Comparison of ENCODE assay signal across 8 mouse cellular contexts in the genomic region with DNA sequence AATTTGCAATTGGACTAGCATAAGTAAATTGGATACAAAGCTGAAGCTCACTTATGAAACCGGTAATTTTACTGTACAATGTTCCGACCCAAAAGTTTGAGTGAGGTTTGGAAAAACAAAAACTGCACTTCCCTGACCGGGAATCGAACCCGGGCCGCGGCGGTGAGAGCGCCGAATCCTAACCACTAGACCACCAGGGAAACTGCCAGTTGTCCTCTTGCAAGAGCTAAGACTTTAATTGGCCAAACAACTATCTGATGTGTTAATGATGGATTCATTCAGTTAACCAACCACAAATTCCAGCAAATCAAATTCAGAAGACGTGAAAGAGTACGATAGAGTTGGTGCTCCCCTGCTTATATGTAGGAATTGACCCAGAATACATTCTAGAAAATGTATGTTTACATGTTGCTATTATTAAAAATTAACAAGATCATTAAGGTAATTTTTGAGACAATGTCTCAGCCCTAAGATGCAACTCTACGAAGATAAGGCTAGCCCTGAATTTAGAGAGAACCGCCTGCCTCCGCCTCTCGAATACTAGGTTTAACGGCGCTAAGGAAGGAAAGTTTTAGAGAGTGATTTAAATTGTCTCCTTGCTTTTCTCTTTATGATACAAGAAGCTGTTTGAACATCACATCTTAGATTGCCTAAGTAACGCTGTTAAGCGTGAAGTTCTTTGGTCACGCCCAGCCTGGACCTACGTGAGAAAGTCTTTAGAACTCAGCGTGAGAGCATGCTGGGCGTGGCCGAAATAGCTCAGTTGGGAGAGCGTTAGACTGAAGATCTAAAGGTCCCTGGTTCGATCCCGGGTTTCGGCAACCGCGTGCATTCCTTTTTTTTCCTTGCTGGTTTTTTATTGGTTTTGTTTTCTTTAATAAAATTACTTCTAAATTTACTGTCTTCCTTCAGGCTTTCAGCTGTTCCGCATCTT. TPM values are rescaled to one million over a fixed set of nuclear protein-coding genes. Genes with fewer than 3 reads are reported as not detected.
DNase-seq lines count a peak whose midpoint lies in the region; ATAC-seq and TF ChIP-seq lines count a peak whose summit lies in the region.

No protein-coding gene starts in this region.

- no peak for TF ChIP-seq CTCF in G1E (IDR thresholded peaks at IDR 0.05; ENCODE audit: low read depth, low read length)
- no peak for TF ChIP-seq CTCF in cerebellum, adult 2 months (IDR thresholded peaks at IDR 0.05; ENCODE audit: borderline replicate concordance, insufficient read depth, low read depth, low read length)
- no peak for TF ChIP-seq CTCF in forebrain, postnatal 0 days (IDR thresholded peaks at IDR 0.05; ENCODE audit: low read depth)

- H3K9ac ChIP-seq in forebrain, postnatal 0 days, result peak overlapping the region; percentile 51; the same call in 1 of the 2 replicates
- peak overlapping the region; percentile 59 for H3K9ac ChIP-seq in lung, embryonic 16.5 days (ENCODE audit: low read length)

- WGBS in cerebellum, adult 2 months, result under 1% methylated on average over 32 of the region's 32 CpGs
- WGBS in forebrain, postnatal 0 days, result under 1% methylated on average over 32 of the region's 32 CpGs
- under 1% methylated on average over 32 of the region's 32 CpGs for WGBS in lung, embryonic 16.5 days

- H3K4me3 ChIP-seq in G1E (ENCODE audit: low read depth, low read length), result peak overlapping the region; percentile 66
- peak overlapping the region; percentile 96 for H3K4me3 ChIP-seq in cerebellum, adult 2 months (replicated peaks; ENCODE audit: insufficient read depth, low read depth, low read length)
- H3K4me3 ChIP-seq in forebrain, postnatal 0 days (ENCODE audit: low read depth, low read length), result peak overlapping the region; percentile 61
- H3K4me3 ChIP-seq in lung, embryonic 16.5 days (ENCODE audit: low read length), result peak overlapping the region; percentile 86

- H3K4me2 ChIP-seq in forebrain, postnatal 0 days (ENCODE audit: low read depth), result peak overlapping the region; percentile 92
- H3K4me2 ChIP-seq in lung, embryonic 16.5 days (ENCODE audit: low read depth, low read length), result peak overlapping the region; percentile 93

- no peak overlapping the region for H3K27ac ChIP-seq in cerebellum, adult 2 months (ENCODE audit: insufficient read depth, low read length)
- H3K27ac ChIP-seq in forebrain, postnatal 0 days (ENCODE audit: low read depth, low read length), result 0 out of 2 replicates have a peak overlapping the region, but pooled peaks have one; percentile 15
- no peak overlapping the region for H3K27ac ChIP-seq in lung, embryonic 16.5 days (ENCODE audit: low read length)

- no peaks in the 10 kb centered on the region for H3K36me3 ChIP-seq in G1E (replicated peaks)
- H3K36me3 ChIP-seq in forebrain, postnatal 0 days (ENCODE audit: insufficient read depth), result no peaks in the 10 kb centered on the region
- no peaks in the 10 kb centered on the region for H3K36me3 ChIP-seq in lung, embryonic 16.5 days (ENCODE audit: control insufficient read depth, insufficient read depth, low read length)

- peaks cover 47% of the 10 kb centered on the region for H3K4me1 ChIP-seq in G1E (ENCODE audit: insufficient read depth, low read depth, low read length)
- H3K4me1 ChIP-seq in cerebellum, adult 2 months (ENCODE audit: control insufficient read depth, insufficient read depth, low read length), result no peaks in the 10 kb centered on the region
- H3K4me1 ChIP-seq in forebrain, postnatal 0 days (ENCODE audit: insufficient read depth), result no peaks in the 10 kb centered on the region
- H3K4me1 ChIP-seq in lung, embryonic 16.5 days (replicated peaks; ENCODE audit: control insufficient read depth, insufficient read depth, low read length), result peaks cover 5% of the 10 kb centered on the region; the same call in 1 of the 2 replicates

- peaks cover 30% of the 10 kb centered on the region for H3K27me3 ChIP-seq in G1E (ENCODE audit: insufficient read depth, low read length)
- no peaks in the 10 kb centered on the region for H3K27me3 ChIP-seq in cerebellum, adult 2 months (ENCODE audit: control insufficient read depth, insufficient read depth, low read length)
- H3K27me3 ChIP-seq in forebrain, postnatal 0 days (ENCODE audit: insufficient read depth, low read length), result no peaks in the 10 kb centered on the region
- no peaks in the 10 kb centered on the region for H3K27me3 ChIP-seq in lung, embryonic 16.5 days (ENCODE audit: control insufficient read depth, insufficient read depth, low read depth, low read length)

- DNase-seq in G1E (ENCODE audit: low spot score), result no peak
- peak; percentile 86 to 93 for DNase-seq in cerebellum, adult 2 months
- DNase-seq in forebrain, postnatal 0 days, result peak; percentile 98
- DNase-seq in layer of hippocampus, adult 9-11 months, result peak; percentile 87
- peak; percentile 79 for DNase-seq in ovary, adult 18-20 months (ENCODE audit: low spot score)
- DNase-seq in thymus, postnatal 0 days (ENCODE audit: low spot score), result peak; percentile 94

- no peaks in the 10 kb centered on the region for H3K9me3 ChIP-seq in G1E (replicated peaks)
- no peaks in the 10 kb centered on the region for H3K9me3 ChIP-seq in forebrain, postnatal 0 days (ENCODE audit: low read length)
- H3K9me3 ChIP-seq in lung, embryonic 16.5 days (ENCODE audit: control insufficient read depth, low read length), result no peaks in the 10 kb centered on the region

- no peak for TF ChIP-seq POLR2A in cerebellum, adult 2 months (IDR thresholded peaks at IDR 0.05; ENCODE audit: borderline replicate concordance, insufficient read depth, low read length)

- ATAC-seq in G1E (ENCODE audit: extremely low read depth, insufficient number of reproducible peaks, low FRiP score, poor library complexity, severe bottlenecking), result peak; percentile 56
- peak; percentile 92 for ATAC-seq in forebrain, postnatal 0 days
- peak; percentile 62 to 73 for ATAC-seq in hematopoietic stem cell, adult 5-6 weeks (replicated peaks in 1 of 2; ENCODE audit: insufficient read depth in 1 of 2, low FRiP score in 2 of 2, low TSS enrichment in 1 of 2, low read depth in 1 of 2, poor library complexity in 2 of 2, severe bottlenecking in 2 of 2)
- ATAC-seq in lung, embryonic 16.5 days (ENCODE audit: low read depth), result peak; percentile 90

RNA-seq across cellular contexts. Expression of gene Olfr1368, which starts 15.3 kb away (rescaled TPM):
- total RNA-seq in G1E (2014; fragmentation: Nextera tagmentation), result not detected in 2 replicates
- 0.11 TPM in 1 of 2 replicates, not detected in the other for total RNA-seq in G1E (2017)
- polyA plus RNA-seq in G1E (2012), result not detected in 2 replicates
- not detected in 2 replicates for polyA plus RNA-seq in cerebellum, adult 2 months (2012; rRNA removed)
- total RNA-seq in forebrain, postnatal 0 days (2014; rRNA removed), result not detected in 2 replicates
- polyA plus RNA-seq in forebrain, postnatal 0 days (2015; fragmentation: Nextera tagmentation; extraction: Ambion mirVana), result not detected in 2 replicates
- not detected in 2 replicates for total RNA-seq in hematopoietic stem cell, adult 5-6 weeks (2017)
- not detected in 2 replicates for polyA plus RNA-seq in lung, embryonic 16.5 days (2015; fragmentation: Nextera tagmentation; extraction: Ambion mirVana)
- not detected in 2 replicates for polyA plus RNA-seq in thymus, postnatal 0 days (2015; fragmentation: Nextera tagmentation; extraction: Ambion mirVana)

RNA-seq across cellular contexts. Expression of gene Trim27, which starts 18.3 kb away (rescaled TPM):
- 91.5 and 93.2 TPM in 2 replicates for total RNA-seq in G1E (2014; fragmentation: Nextera tagmentation)
- 173 and 196 TPM in 2 replicates for total RNA-seq in G1E (2017)
- 139 and 188 TPM in 2 replicates for polyA plus RNA-seq in G1E (2012)
- polyA plus RNA-seq in cerebellum, adult 2 months (2012; rRNA removed), result 27.0 and 28.9 TPM in 2 replicates
- 81.7 and 90.9 TPM in 2 replicates for total RNA-seq in forebrain, postnatal 0 days (2014; rRNA removed)
- 72.7 and 85.3 TPM in 2 replicates for polyA plus RNA-seq in forebrain, postnatal 0 days (2015; fragmentation: Nextera tagmentation; extraction: Ambion mirVana)
- total RNA-seq in hematopoietic stem cell, adult 5-6 weeks (2017), result 150 and 162 TPM in 2 replicates
- polyA plus RNA-seq in lung, embryonic 16.5 days (2015; fragmentation: Nextera tagmentation; extraction: Ambion mirVana), result 105 and 108 TPM in 2 replicates
- polyA plus RNA-seq in thymus, postnatal 0 days (2015; fragmentation: Nextera tagmentation; extraction: Ambion mirVana), result 160 and 174 TPM in 2 replicates

RNA-seq across cellular contexts. Expression of gene Olfr263, which starts 31.5 kb away (rescaled TPM):
- total RNA-seq in G1E (2014; fragmentation: Nextera tagmentation), result not detected in 2 replicates
- 0.11 TPM in 1 of 2 replicates, not detected in the other for total RNA-seq in G1E (2017)
- polyA plus RNA-seq in G1E (2012), result not detected in 2 replicates
- polyA plus RNA-seq in cerebellum, adult 2 months (2012; rRNA removed), result not detected in 2 replicates
- not detected in 2 replicates for total RNA-seq in forebrain, postnatal 0 days (2014; rRNA removed)
- polyA plus RNA-seq in forebrain, postnatal 0 days (2015; fragmentation: Nextera tagmentation; extraction: Ambion mirVana), result not detected in 2 replicates
- not detected in 2 replicates for total RNA-seq in hematopoietic stem cell, adult 5-6 weeks (2017)
- polyA plus RNA-seq in lung, embryonic 16.5 days (2015; fragmentation: Nextera tagmentation; extraction: Ambion mirVana), result not detected in 2 replicates
- not detected in 2 replicates for polyA plus RNA-seq in thymus, postnatal 0 days (2015; fragmentation: Nextera tagmentation; extraction: Ambion mirVana)

RNA-seq across cellular contexts. Expression of gene Olfr1369-ps1, which starts 49.6 kb away (rescaled TPM):
- total RNA-seq in G1E (2014; fragmentation: Nextera tagmentation) (0.23 TPM in 1 of 2 replicates, not detected in the other), G1E (2017) (0.06 TPM in 1 of 2 replicates, not detected in the other)
- not detected in 2 replicates for polyA plus RNA-seq in G1E (2012)
- polyA plus RNA-seq in cerebellum, adult 2 months (2012; rRNA removed), result not detected in 2 replicates
- not detected in 2 replicates for total RNA-seq in forebrain, postnatal 0 days (2014; rRNA removed)
- polyA plus RNA-seq in forebrain, postnatal 0 days (2015; fragmentation: Nextera tagmentation; extraction: Ambion mirVana), result not detected in 2 replicates
- 0.06 TPM in 1 of 2 replicates, not detected in the other for total RNA-seq in hematopoietic stem cell, adult 5-6 weeks (2017)
- polyA plus RNA-seq in lung, embryonic 16.5 days (2015; fragmentation: Nextera tagmentation; extraction: Ambion mirVana), result not detected in 2 replicates
- polyA plus RNA-seq in thymus, postnatal 0 days (2015; fragmentation: Nextera tagmentation; extraction: Ambion mirVana), result 0.14 and 0.18 TPM in 2 replicates
